Mouse (Mus musculus): ENCODE data around the gene Lcp2.

GRCm38 (mm10) chr11:34035909-34036658 is 10.6 kb upstream of the Lcp2 start:
- no peak for TF ChIP-seq CTCF (IDR thresholded peaks at IDR 0.05; ENCODE audit: low read depth, low read length)
- no peak for TF ChIP-seq GATA1 (IDR thresholded peaks at IDR 0.05; ENCODE audit: borderline replicate concordance, low read length)

Data from G1E (cell line).